Mouse (Mus musculus) megakaryocyte-erythroid progenitor cell, adult 5-6 weeks (primary cell): ENCODE measurements at regions not wholly inside any gene's neighbourhood (a gene's known extent, or its start where the extent isn't known, plus 50 kb on each side); places are given as distances from the start of the nearest gene placed in this dataset.
"Not testable (repeated sequence)": the region's sequence is repeated elsewhere in the genome, so short reads cannot be mapped to it uniquely, and the experiment has no call there.

Source experiments
- ATAC-seq: replicated peaks from 2 replicates; pipeline ENCODE4 v1.8.0; 2016; ENCODE audit warnings: mild to moderate bottlenecking, inconsistent platforms; ENCODE audit not compliant: severe bottlenecking, poor library complexity, low FRiP score, low TSS enrichment

DNA sequence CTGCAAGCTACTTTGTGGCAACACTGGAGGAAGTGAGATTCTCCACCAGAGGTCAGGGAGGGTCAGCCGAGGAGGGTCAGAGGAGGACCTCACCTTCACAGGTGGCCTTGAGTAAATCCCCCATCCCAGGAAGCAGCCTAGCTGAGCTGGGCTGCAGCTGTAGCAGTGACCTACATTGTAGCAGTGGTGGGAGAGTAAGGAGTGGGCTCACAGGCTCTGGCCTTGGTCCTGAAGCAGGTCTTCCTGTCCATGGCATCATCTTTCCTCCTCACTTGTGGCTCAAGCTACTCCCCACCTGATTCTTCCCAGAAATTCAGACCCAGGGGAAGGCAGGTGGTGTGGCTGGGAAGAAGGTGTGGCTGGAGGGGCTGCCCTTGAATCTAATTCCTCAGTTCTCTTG lies 84.3 kb downstream of the 1810013L24Rik start:
- ATAC-seq: not testable (repeated sequence)

DNA sequence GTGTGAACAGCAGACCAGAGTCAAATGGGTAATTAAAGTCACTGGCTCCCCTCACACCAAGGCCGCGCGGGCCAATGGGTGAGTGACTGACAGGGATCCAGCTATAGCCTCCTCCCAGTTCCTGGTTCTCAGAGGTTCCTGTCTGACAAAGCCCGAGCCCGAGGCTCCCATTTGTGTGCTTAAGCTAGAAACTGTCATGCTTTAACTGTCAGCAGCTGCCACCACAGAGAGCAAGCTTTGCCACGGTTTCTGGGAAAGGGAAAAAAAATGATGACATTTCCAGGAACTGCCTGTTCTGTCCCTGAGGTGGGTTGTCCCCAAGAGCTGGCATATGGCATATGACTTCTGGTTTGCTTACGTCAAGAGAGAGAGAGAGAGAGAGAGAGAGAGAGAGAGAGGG lies 86.2 kb downstream of the 1810013L24Rik start:
- no peak for ATAC-seq

DNA sequence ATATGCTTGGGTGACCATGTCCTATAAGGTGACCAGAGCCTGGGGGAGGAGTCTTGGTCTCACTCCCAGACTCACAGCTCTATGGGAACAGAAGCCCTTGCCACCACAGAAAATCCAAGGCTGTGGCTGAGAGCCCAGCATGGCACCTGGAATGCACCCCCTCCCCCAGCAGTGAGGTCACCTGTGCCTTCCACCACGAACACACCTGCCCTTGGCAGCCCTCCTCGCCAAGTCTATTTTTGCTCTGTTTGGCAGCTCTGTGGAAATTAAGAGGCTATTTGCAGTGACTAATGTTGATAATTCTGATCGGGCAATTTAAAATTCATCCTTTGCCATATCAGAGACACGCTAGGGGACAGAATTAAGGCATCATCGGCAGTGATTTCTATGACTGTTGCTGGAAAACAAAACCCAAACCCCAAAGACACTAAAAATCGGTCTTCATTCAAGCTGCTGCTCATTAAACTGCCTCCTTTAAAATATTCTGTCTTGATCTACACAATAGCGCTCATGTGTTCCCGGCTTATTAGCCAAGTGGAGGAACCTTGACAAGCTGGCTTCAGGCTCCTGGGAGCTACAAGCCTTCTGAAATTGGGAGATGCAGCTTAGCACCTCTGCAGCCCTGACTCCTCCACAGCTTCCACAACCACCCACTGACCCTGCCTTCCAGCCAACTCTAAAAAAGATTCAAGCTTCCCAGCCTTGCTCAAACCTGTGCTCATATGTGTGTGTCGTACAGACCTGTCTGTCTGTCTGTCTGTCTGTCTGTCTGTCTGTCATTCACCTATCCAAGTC lies 89.0 kb downstream of the 1810013L24Rik start:
- ATAC-seq: no peak

DNA sequence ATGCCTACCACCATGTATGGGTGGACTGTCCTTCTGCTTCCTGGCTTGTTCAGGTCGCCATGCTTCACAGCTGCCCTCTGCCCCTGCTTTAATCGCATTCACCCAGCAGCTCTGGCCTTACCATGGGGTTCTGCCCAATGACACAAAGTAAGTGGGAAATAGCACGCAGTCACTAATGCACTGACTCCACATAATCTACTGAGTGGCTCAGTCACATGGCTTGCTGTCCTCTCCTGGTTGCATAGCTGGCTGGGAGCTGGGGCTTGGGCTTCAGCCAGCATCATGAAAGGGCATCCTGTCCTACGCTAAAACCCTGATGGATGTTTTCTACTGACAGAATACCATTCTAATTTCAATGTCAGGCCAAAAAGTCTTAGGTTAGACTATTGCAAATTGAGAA lies 94.8 kb downstream of the 1810013L24Rik start:
- no peak for ATAC-seq

DNA sequence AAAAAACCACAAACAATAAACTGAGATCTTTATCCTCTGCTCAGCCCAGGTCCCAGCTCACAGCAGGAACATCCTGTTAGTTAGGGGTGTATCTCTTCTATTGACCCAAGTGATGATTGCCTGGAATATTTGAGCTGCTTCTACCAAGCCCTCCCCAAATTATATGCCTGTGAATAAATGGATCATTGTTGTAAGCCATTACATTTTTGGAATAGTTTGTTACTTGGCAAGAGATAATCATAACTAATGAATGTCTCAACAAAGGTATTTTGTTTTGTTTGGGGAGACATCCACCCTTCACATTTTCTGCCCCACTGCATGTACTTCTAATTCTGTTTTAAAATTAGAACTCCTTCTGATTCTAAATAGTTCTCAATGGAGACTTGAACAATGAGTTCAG lies 102.1 kb downstream of the 1810013L24Rik start:
- no peak for ATAC-seq

DNA sequence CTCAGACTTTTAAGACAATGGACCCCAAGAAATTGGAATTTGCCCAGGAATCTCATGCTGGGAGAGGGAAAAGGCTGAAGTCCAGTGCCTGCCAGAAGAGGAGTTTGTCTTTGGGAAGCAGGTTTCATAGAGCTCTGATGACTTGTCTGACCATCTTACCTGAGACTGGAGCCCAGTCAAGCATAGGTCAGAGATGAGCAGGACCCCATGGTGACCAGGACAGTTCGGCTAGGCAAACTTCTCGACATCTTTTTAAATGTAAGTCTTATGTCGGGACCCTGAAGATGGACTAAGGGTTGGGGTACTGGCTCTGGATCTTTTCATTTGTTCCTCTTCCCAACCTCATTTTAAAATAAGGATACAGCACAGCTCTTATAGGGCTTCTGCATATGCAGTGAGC lies 103.2 kb downstream of the 1810013L24Rik start:
- no peak for ATAC-seq

DNA sequence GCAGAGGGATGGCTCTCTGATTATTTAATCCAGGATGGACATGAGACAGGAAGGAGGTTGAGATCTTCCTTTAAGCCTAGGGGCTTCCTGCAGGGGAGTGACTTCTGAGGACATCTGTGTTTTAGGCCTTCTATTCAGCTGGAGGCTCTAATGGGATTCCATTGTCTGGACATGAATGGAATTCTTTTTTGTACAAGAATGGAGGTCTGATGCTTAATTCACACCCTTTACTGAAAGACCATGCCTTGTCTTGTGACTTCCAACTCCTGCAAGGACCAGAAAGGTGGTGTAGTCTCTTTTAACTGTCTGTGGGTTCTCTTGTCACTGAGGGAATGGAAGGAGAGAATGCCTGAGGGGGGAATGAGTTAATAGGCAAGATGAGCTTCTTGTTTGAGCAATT lies 106.5 kb downstream of the 1810013L24Rik start:
- no peak for ATAC-seq

DNA sequence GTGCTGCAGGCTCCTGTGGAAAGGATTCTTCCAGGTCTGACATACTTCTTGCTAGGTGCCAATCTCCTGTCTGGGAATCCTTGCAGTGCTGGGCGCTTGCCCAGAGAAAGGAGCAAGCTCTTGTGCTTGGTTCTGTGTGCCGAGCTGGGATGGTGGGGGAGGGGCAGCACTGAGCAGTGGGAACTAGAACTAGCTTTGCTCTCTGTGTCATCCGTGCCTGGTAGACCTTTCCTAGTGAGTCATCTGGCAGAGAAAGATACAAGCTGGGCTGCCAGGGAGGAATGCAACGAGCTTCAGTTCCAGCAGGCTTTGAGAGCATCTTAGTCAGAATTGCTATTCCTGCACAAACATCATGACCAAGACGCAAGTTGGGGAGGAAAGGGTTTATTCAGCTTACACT lies 108.6 kb downstream of the 1810013L24Rik start:
- ATAC-seq: no peak

DNA sequence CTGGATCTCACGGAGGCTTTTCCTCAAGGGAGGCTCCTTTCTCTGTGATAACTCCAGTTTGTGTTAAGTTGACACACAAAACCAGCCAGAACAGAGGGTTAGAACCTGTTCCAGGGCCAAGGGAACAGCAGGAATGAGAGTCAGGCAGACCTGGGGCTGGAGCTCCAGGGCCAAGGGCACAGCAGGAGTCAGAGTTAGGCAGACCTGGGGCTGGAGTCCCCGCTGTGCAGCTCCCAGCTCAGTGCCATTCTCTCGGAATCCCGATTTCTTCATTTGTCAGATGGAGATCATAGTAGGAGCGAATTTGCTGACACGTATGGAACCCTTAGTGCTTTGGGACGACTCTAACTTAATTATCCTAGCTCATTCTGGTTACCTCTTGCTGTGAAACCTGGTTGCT lies 109.2 kb downstream of the 1810013L24Rik start:
- ATAC-seq: no peak

DNA sequence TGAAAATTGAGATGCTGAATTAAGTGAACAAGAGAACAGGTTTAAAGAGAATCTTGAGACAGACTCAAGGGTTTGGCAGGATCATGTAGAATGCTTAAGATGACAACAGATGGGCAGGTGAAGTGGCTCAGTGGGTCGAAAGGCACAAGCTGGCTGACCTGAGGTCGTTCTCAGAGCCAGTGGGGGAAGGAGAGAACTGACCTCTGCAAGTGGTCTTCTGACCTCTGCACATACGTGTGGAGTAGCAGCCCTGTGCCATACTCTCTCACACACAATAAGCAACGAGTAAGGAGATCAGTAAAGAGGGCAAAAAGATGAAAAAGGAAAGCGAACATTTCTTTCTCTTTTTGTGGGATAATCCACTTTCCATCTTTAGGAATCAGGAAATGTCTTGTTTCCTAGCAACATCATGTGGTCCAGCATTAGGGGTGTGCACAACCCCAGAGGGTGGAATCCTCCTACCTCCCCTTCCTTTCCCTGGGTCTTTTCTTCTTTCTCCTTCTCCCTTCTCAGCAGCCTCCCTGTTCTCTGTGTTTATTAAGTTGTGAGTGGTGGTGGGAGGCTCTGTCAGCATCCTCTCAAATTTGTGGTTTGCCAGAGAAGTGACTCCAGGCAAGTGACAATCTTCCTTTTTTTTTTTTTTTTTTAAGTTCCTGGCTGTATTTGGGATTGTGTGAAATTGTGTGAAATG lies 114.7 kb downstream of the 1810013L24Rik start:
- no peak for ATAC-seq

DNA sequence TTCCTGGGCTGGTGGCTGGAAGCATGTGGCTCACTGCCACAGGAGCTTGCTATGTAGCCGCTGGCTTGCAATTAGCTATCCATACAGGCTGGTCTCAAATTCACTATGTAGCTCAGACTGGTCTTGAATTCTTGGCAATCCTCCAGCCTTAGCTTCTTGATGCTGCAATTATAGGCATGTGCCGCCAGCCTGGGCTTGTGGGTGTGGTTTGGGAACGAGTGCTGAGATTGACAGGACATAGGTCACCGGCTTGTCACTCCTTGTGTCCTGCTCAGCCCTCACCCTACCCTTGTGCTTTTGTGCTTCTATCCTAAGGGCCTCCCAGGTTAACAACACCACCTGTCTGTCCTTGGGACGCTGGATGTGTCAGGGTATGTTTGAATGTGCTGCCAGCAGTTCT lies 117.9 kb downstream of the 1810013L24Rik start:
- ATAC-seq: no peak

DNA sequence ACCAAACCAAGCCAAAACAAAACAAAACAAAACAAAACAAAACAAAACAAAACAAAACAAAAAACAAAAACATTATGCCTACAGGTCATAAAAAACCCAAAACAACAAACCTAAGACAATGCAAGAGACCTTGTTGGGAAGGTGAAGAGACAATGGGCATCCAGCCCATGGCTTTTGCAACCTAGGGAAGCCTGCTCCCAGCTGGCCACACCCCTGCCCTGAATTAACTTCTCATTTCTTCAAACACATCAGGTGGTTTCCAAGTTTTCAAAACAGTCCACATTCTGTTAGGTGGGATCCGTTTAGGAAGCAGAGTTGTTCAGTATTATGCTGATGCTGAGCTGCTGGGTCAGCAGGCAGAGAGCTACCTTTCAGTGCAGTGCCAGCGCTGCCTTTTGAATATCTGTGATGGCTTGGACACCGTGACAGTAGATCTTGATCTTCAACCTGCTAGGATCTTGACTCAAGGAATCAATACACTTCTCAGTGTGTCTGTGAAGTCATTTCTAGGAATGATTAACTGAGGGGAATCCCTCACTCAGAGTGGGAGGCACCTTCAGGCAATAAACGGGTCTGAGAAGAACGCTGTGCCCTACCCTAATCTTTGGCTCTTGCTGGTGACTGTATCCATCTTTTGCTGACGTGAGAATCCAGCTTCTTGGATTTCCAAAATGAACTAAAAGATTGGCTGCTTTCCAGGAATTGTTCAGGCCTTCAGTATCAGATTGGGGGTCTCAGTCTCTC lies 121.4 kb downstream of the 1810013L24Rik start:
- no peak for ATAC-seq

DNA sequence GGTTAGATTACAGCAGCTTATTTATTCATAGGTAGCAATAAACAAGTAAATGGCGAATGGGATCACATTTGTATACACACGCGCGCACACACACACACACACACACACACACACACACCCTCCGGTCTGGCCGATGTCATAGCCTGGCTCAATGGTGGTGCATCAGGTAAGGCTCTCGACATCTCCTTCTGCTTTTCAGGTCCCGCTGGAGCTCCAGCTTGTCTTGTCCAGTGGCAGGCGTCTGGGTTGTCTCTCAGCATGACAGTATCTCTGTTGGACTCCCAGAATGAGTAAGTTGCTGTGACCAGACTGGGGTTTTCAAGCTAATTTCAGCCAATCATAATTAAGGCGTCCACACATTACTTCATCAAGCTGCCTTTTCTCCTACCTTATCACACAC lies 131.8 kb downstream of the 1810013L24Rik start:
- no peak for ATAC-seq

DNA sequence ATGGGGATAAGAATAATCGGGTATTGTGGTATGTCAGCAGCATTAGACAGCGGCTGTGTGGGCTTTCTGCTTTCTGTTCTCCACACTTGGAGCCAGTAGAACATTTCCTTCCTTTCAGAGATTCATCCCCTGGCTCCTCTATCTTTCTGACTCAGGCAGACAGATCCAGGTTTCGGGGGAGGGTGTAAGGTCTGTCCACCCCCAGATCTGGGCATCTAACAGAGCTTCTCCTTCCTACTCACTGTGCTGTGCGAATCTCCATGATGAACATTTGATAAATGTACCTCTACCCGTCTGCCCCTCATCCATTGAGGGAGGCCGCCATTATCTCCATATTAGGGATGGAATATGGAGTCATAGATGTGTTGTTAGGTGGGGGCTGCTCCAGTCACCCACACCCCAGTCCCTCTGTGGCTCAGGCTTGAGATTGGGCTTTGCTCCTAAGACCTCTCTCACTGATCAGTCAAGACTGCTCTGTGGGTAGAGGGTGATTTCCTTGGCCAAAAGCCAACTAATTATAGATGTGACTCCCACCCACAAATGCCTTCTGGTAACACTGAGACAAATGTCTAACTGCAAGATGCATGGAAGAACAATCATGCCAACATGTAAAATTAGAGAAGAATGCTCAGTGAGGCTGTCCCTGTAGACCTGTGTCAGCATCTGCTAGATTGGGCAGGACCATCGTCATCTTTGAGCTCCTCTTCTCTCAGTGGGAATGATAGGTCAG lies 163.8 kb downstream of the 1810013L24Rik start:
- ATAC-seq: no peak

DNA sequence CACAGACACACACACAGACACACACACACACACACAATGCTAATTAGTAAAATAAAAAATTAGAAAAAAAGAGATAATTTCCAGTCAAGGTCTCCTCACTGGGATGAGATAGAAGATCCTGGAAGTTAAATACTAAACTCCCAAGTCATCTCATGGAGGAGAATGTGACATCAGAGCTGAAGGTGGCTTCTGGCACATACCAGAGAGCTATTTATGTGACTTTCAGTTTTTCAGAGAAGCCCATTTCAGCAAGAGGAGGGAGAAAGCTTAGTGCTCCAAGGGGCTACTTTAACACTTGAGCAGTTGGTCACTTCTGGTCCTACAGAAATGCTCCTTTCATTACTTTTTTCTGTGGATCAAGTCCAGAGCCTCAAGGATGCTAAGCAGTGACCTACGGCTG lies 164.6 kb downstream of the 1810013L24Rik start:
- no peak for ATAC-seq

DNA sequence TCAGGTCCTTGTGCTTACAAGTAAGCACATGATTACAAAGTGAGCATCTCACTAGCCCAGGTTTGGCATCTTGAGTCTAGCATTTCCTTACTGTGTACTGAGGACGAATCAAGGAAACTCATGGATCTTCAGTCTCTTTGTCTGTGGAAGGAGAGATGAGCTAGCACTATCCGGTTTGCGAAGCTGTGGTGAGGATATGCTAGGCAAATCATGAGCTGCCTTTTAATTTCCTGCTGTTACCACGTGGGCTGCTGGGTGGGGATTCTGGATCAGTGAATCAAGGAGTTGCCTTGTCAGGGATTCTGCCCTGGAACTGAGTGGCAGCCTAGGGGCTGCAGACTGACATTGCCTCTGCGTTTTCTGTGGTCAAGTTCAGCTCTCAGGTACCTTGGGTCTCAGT lies 167.3 kb downstream of the 1810013L24Rik start:
- ATAC-seq: no peak

DNA sequence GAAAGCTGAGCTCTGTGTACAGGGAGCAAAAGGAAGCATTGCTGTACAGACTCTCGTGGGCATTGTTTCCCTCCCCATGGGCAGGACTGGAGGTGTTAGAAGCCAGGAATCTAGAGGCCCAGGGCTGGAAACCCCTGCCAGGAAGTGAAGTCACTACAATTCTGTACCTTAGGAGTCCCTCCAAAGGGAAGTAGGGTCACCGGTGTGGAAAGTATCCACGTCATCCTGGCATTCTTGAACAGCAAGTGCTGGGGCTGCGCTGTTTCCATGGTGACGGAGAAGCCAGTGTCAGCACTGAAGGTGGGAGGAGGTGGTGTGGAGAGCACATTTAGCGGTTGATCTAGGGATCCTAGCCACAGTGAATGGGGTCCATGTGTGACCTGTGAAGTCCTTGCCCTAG lies 174.1 kb downstream of the 1810013L24Rik start:
- no peak for ATAC-seq

DNA sequence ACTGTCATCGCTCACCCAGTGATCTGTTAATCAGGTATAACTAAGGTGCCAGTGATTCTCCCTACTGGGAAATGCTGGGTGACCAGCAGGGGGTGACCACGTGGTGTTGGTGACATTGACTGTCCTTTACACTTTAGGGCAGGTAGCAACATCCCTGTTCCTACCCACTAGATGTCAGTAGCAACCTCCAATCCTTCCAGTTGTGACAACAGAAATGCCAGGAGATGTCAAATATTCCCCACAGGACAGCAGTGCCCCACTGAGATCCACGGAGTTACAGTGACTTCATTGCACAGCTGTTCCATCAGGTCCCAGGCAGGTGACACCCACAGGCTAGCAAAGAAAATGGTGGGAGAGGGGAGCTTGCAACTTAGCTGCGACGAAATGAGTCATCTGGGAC lies 176.0 kb downstream of the 1810013L24Rik start:
- no peak for ATAC-seq

DNA sequence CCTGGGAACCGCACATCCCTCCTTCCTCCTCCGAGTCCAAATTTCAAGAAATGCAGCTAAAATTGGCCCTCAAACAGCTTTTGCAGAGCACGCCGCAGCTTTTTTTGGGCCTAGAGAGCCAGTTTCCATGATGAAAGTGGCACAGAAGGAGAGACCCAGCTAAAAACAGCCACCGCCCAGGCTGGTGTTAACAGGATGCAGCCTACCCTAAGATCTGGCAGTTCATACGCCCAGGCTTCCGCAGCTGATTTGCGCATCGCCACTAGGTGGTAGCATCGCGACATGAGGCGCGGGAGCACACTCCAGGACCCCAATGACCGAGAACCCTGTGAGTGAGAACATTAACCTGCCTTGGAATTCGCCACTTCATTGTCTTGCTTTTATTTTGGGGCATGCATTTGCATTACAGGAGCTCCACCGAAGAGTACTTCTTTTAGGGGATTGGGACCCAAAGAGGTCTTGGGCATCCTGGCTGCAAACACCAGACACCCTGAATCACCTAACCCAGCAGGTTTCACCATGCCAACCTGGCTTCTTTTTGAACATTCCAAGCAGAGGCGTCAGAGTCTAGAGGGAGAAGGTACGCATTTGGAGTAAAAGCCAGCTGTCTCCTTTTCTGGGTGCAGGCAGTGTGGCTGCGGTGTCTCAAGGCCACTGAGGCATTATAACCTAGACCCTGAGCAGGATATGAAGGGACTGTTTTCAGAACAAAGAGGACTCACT lies 179.6 kb downstream of the 1810013L24Rik start:
- ATAC-seq: 0 out of 2 replicates have a peak, but pooled peaks have one; percentile 65
